Mouse (Mus musculus) hematopoietic stem cell, adult 5-6 weeks (primary cell): Measurements from ENCODE around the gene Gm8024. TPM values are rescaled to one million over a fixed set of nuclear protein-coding genes. Genes with fewer than 3 reads are reported as not detected.
"Not testable (repeated sequence)": the region's sequence is repeated elsewhere in the genome, so short reads cannot be mapped to it uniquely, and the experiment has no call there.

ENCODE experiments used
- ATAC-seq, 2 experiments: fragments of 125-278 bp in 1 of 2; replicated peaks in 1 of 2; 2 replicates each; pipeline ENCODE4 v1.8.0; 2016 to 2017; ENCODE audit warnings: inconsistent platforms in 2 of 2, mild to moderate bottlenecking in 2 of 2, moderate number of reproducible peaks in 2 of 2, low read depth in 1 of 2, moderate TSS enrichment in 1 of 2; ENCODE audit not compliant: low FRiP score in 2 of 2, poor library complexity in 2 of 2, severe bottlenecking in 2 of 2, insufficient read depth in 1 of 2, low TSS enrichment in 1 of 2
- total RNA-seq: library from RNA; stranded (forward); fragments of 172-1452, 232-1000 nt; gene quantifications from 2 replicates; pipeline ENCODE4 v1.2.3, GENCODE M21; 2017

The Gm8024 gene
- not detected in 2 replicates for total RNA-seq

DNA sequence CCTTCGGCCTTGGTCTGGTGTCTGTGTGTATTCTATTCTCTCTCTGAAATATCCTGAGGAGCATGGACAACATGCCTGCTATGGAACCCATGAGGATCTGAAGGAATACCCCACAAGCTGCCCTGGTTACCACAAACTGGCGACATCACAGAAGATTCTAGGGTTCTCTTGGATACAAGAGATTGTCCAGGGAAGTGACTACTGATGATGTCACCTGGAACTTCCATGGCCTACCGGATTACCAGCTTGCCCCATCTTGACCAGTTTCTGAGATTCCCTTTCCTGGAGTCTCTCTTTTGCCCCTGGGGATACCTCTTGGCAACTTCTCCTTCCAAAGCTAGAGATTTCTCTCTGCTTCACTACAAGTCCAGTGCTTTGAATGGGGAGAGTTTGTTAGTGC is at the start of gene Gm8024:
Gene Gm8024 (minus strand): TSS at position 101 of the 400 bp plus-strand sequence.
- ATAC-seq: not testable (repeated sequence)

DNA sequence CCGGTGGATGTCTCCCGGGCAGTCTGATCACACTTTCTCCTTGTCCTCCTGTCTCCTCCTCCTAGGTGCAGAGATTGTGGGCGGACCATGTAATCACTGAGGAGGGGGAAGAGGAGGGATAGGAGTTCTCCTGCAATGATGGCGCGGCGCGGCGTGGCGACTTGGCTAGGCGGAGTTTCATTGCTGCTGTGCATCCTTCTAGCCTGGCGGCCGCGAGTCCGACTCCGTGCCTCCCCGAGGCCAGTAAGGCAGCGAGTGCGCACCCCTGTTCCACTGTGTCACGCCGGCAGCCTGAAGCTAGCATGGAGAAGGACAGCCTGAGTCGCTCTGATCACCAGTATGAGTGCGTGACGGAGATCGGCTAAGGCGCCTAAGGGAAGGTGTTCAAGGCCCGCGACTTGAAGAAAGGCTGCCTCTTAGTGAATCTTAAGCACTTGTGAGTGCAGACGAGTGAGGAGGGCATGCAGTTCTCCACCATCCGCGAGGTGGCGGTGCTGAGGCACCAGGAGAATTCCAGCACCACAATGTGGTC is 19.2 kb upstream of the Gm8024 start:
- ATAC-seq: not testable (repeated sequence)

GRCm38 (mm10) chr14:42542316-42543169 is 18.5 kb upstream of the Gm8024 start:
- not testable (repeated sequence) for ATAC-seq

DNA sequence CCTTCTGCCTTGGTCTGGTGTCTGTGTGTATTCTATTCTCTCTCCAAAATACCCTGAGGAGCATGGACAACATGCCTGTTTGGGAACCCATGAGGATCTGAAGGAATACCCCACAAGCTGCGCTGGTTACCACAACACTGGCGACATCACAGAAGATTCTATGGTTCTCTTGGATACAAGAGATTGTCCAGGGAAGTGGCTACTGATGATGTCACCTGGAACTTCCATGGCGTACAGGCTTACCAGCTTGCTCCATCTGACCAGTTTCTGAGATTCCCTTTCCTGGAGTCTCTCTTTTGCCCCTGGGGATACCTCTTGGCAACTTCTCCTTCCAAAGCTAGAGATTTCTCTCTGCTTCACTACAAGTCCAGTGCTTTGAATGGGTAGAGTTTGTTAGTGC is 21.8 kb downstream of the Gm8024 start, which contains the start of gene Gm8020:
Gene Gm8020 (minus strand): TSS at position 101 of the 400 bp plus-strand sequence.
- not testable (repeated sequence) for ATAC-seq

Other genes starting within 250 kb of the Gm8024 start
- gene Gm9611, start 226.9 kb downstream of the Gm8024 start, total RNA-seq: not detected in 2 replicates
- not detected in 2 replicates for gene Gm7995, start 214.1 kb downstream of the Gm8024 start, total RNA-seq
- gene Gm8005, start 84.6 kb downstream of the Gm8024 start, total RNA-seq: not detected in 2 replicates
- not detected in 2 replicates for gene Gm8011, start 60.4 kb downstream of the Gm8024 start, total RNA-seq
- not detected in 2 replicates for gene Gm8020, start 21.9 kb downstream of the Gm8024 start, total RNA-seq
- not detected in 2 replicates for gene Gm17124, start 75.6 kb upstream of the Gm8024 start, total RNA-seq
- not detected in 2 replicates for gene Gm3633, start 117.6 kb upstream of the Gm8024 start, total RNA-seq
- not detected in 2 replicates for gene Gm10378, start 131.7 kb upstream of the Gm8024 start, total RNA-seq
- not detected in 2 replicates for gene Gm3015, start 244.5 kb upstream of the Gm8024 start, total RNA-seq